Mouse (Mus musculus): ENCODE results near the gene Kcnq1. TPM values are rescaled to one million over a fixed set of nuclear protein-coding genes. Genes with fewer than 3 reads are reported as not detected.

Gene Kcnq1
- polyA plus RNA-seq, 1 experiment = not detected

DNA sequence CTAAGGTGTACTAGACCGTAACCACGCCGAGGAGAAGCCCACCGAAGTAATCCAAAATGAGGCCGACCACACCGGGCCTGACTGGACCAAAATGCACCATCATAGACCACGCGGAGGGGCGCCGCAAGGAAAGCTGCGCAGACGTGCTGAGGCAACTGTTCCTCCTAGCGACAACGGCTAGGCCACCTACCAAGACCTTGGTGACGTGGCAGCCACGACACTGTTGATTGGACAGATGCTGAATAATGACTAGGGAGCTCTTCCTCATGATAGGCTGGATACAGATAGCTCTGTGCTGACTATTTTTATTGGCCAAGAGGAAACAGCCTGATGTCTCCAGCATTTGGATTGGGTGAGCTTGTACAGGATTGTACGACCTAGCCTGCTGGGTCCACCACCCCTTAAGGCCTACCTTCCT is 190.2 kb downstream of the Kcnq1 start:
- no peaks in the 10 kb centered on the region for H3K27me3 ChIP-seq (ENCODE audit: control insufficient read depth, insufficient read depth, insufficient read length)
- H3K36me3 ChIP-seq (ENCODE audit: control insufficient read depth, insufficient read depth) = peaks cover 7% of the 10 kb centered on the region
- H3K4me3 ChIP-seq (ENCODE audit: insufficient read depth, poor library complexity, severe bottlenecking) = peak overlapping the region; percentile 48
- H3K79me3 ChIP-seq (ENCODE audit: low read depth) = peaks cover 43% of the 10 kb centered on the region
- TF ChIP-seq MAX (IDR thresholded peaks at IDR 0.05) = peak; percentile 68
- TF ChIP-seq FOSL1 (IDR thresholded peaks at IDR 0.05; ENCODE audit: insufficient read depth, low read length, poor library complexity, severe bottlenecking) = no peak
- peaks cover 50% of the 10 kb centered on the region for H3K79me2 ChIP-seq (ENCODE audit: control insufficient read depth, insufficient read depth)
- peak overlapping the region; percentile 78 for H3ac ChIP-seq (ENCODE audit: control insufficient read depth, insufficient read length, low read depth)

DNA sequence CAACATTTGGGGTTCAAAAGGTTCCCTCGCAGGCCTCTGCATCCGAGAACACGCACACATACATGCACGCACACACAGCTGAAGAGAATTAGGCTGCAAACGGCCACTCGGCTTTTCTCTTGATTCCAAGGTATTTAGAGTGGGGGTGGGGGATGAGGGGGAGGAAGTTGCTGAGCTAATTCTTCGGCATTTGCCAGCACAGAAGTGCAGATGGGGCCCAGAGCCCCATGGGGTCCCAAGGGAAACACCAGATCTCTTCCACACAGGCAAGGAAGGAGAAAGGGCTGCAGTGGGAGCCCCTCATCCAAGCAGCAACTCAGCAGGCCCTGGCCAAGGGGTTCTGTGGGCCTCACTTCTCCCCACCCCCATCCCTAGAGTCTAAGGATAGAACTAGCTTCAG is 193.9 kb downstream of the Kcnq1 start:
- TF ChIP-seq CTCF (IDR thresholded peaks at IDR 0.05; ENCODE audit: control insufficient read depth, insufficient read depth, insufficient read length) (no peak), MAX (IDR thresholded peaks at IDR 0.05) (no peak), MYOD1 (IDR thresholded peaks at IDR 0.05; ENCODE audit: control insufficient read depth, insufficient read length, low read depth) (no peak), MYOG (IDR thresholded peaks at IDR 0.05; ENCODE audit: control insufficient read depth, extremely low read depth, insufficient read length) (no peak), FOSL1 (IDR thresholded peaks at IDR 0.05; ENCODE audit: insufficient read depth, low read length, poor library complexity, severe bottlenecking) (no peak), CEBPB (IDR thresholded peaks at IDR 0.05; ENCODE audit: low read depth) (no peak), USF1 (IDR thresholded peaks at IDR 0.05; ENCODE audit: low read depth) (no peak)
- H3K79me2 ChIP-seq (ENCODE audit: control insufficient read depth, insufficient read depth) = peaks cover 13% of the 10 kb centered on the region
- H3K36me3 ChIP-seq (ENCODE audit: control insufficient read depth, insufficient read depth) = no peaks in the 10 kb centered on the region
- H3K27me3 ChIP-seq (ENCODE audit: control insufficient read depth, insufficient read depth, insufficient read length) = no peaks in the 10 kb centered on the region
- peaks cover 10% of the 10 kb centered on the region for H3K79me3 ChIP-seq (ENCODE audit: low read depth)
- H3K4me3 ChIP-seq (ENCODE audit: insufficient read depth, poor library complexity, severe bottlenecking) = no peak overlapping the region
- H3ac ChIP-seq (ENCODE audit: control insufficient read depth, insufficient read length, low read depth) = no peak overlapping the region

DNA sequence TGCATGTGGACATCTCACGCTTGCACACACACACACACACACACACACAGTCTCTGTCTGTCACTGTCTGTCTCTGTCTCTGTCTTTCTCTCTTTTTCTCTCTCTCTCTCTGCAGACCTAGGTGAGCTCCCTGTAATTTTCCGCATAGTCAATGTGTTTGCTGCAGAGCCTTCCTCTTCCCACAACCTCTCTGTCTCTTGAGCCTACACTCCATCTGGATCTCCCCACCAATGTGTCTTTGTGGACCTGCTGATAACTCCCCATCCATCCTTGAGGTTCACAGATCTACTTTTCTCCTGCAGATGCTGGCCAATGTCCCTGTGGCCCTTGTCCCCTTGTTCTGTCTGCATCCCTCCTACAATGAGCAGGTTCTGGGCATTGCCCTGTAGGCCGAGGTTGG is 194.5 kb downstream of the Kcnq1 start:
- no peak overlapping the region for H3ac ChIP-seq (ENCODE audit: control insufficient read depth, insufficient read length, low read depth)
- H3K27me3 ChIP-seq (ENCODE audit: control insufficient read depth, insufficient read depth, insufficient read length) = no peaks in the 10 kb centered on the region
- TF ChIP-seq FOSL1 (IDR thresholded peaks at IDR 0.05; ENCODE audit: insufficient read depth, low read length, poor library complexity, severe bottlenecking) (no peak), CTCF (IDR thresholded peaks at IDR 0.05; ENCODE audit: control insufficient read depth, insufficient read depth, insufficient read length) (no peak), MAX (IDR thresholded peaks at IDR 0.05) (no peak), MYOD1 (IDR thresholded peaks at IDR 0.05; ENCODE audit: control insufficient read depth, insufficient read length, low read depth) (no peak), USF1 (IDR thresholded peaks at IDR 0.05; ENCODE audit: low read depth) (no peak), CEBPB (IDR thresholded peaks at IDR 0.05; ENCODE audit: low read depth) (no peak), MYOG (IDR thresholded peaks at IDR 0.05; ENCODE audit: control insufficient read depth, extremely low read depth, insufficient read length) (no peak)
- H3K79me2 ChIP-seq (ENCODE audit: control insufficient read depth, insufficient read depth) = peaks cover 7% of the 10 kb centered on the region
- no peak overlapping the region for H3K4me3 ChIP-seq (ENCODE audit: insufficient read depth, poor library complexity, severe bottlenecking)
- no peaks in the 10 kb centered on the region for H3K36me3 ChIP-seq (ENCODE audit: control insufficient read depth, insufficient read depth)
- peaks cover 3% of the 10 kb centered on the region for H3K79me3 ChIP-seq (ENCODE audit: low read depth)

DNA sequence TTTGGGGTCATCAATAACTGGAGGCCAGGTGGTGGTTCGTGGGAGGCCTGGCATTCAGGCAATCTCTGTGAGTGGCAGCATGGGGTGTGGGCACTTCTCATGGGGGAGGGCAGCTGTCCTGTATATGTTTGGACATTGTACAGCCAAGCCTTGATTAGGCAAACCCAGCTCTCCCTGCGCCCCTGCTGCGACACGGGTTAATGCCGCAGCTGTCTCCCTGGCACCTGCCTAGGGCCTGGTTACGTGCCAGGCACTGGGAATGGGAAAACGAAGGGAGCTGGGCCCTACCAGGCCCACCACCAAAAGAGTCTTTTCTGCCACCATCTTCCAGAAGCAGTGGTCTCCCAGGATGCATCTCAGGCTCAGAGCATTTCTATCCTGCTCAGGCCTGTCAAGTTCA is 196.0 kb downstream of the Kcnq1 start:
- H3K36me3 ChIP-seq (ENCODE audit: control insufficient read depth, insufficient read depth) = no peaks in the 10 kb centered on the region
- H3K79me3 ChIP-seq (ENCODE audit: low read depth) = no peaks in the 10 kb centered on the region
- no peak overlapping the region for H3K4me3 ChIP-seq (ENCODE audit: insufficient read depth, poor library complexity, severe bottlenecking)
- H3ac ChIP-seq (ENCODE audit: control insufficient read depth, insufficient read length, low read depth) = no peak overlapping the region
- H3K79me2 ChIP-seq (ENCODE audit: control insufficient read depth, insufficient read depth) = no peaks in the 10 kb centered on the region
- TF ChIP-seq MAX (IDR thresholded peaks at IDR 0.05) = no peak
- no peak for TF ChIP-seq USF1 (IDR thresholded peaks at IDR 0.05; ENCODE audit: low read depth)
- no peak for TF ChIP-seq FOSL1 (IDR thresholded peaks at IDR 0.05; ENCODE audit: insufficient read depth, low read length, poor library complexity, severe bottlenecking)
- no peak for TF ChIP-seq MYOG (IDR thresholded peaks at IDR 0.05; ENCODE audit: control insufficient read depth, extremely low read depth, insufficient read length)
- TF ChIP-seq MYOD1 (IDR thresholded peaks at IDR 0.05; ENCODE audit: control insufficient read depth, insufficient read length, low read depth) = no peak
- TF ChIP-seq CTCF (IDR thresholded peaks at IDR 0.05; ENCODE audit: control insufficient read depth, insufficient read depth, insufficient read length) = no peak
- TF ChIP-seq CEBPB (IDR thresholded peaks at IDR 0.05; ENCODE audit: low read depth) = no peak
- no peaks in the 10 kb centered on the region for H3K27me3 ChIP-seq (ENCODE audit: control insufficient read depth, insufficient read depth, insufficient read length)

DNA sequence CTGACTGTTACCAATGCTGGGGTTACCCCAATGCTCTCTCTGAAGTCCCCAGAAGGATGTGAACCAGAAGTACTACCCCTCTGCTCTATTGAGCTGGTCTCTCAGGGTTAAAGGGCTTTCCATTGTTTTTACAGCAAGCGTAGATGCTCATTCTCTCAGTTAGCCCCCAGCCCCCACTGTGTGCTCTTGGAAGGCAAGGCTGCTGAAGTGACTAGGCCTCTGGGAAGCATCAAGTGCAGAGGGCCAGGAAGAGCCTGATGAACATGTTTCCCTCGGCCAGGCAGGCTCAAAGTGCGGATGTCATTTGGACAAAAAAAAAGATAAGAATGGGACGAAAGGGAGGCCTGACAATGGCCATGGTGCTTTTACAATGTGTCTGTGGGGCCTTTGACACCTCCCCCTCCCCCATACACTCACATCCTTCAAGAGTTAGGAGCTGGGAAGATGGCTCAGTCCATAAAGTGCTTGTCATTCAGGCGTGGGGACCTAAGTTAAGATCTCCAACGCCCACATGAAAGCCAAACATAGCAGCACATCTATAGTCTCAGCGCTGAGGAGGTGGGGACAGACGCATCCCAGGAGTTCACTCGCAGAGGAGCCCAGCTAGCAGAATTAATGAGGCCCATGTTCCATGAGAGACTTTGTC is 196.6 kb downstream of the Kcnq1 start:
- no peaks in the 10 kb centered on the region for H3K27me3 ChIP-seq (ENCODE audit: control insufficient read depth, insufficient read depth, insufficient read length)
- TF ChIP-seq CTCF (IDR thresholded peaks at IDR 0.05; ENCODE audit: control insufficient read depth, insufficient read depth, insufficient read length) (no peak), MYOG (IDR thresholded peaks at IDR 0.05; ENCODE audit: control insufficient read depth, extremely low read depth, insufficient read length) (no peak), USF1 (IDR thresholded peaks at IDR 0.05; ENCODE audit: low read depth) (no peak), FOSL1 (IDR thresholded peaks at IDR 0.05; ENCODE audit: insufficient read depth, low read length, poor library complexity, severe bottlenecking) (no peak), MAX (IDR thresholded peaks at IDR 0.05) (no peak), MYOD1 (IDR thresholded peaks at IDR 0.05; ENCODE audit: control insufficient read depth, insufficient read length, low read depth) (no peak), CEBPB (IDR thresholded peaks at IDR 0.05; ENCODE audit: low read depth) (no peak)
- no peaks in the 10 kb centered on the region for H3K36me3 ChIP-seq (ENCODE audit: control insufficient read depth, insufficient read depth)

DNA sequence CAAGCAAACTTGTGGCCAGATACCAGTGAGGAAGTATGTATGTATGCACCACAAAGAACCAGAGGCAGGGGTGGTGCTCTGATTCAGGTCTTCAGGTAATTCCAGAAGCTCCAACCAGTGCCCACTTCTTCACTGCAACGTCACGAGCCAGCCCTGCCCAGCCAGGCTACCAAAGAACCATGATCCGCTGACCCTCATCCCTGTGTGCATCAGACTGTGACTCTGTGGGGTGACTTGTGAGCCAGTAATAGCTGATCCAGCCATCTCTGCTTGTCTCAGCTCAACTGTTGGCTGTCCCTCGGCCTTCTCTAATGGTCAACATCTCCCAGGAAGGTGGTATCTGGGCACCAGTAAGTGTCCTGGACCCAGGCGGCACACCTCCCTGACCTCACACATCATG is 197.4 kb downstream of the Kcnq1 start:
- no peaks in the 10 kb centered on the region for H3K36me3 ChIP-seq (ENCODE audit: control insufficient read depth, insufficient read depth)
- no peak overlapping the region for H3K4me3 ChIP-seq (ENCODE audit: insufficient read depth, poor library complexity, severe bottlenecking)
- TF ChIP-seq FOSL1 (IDR thresholded peaks at IDR 0.05; ENCODE audit: insufficient read depth, low read length, poor library complexity, severe bottlenecking) (no peak), MYOD1 (IDR thresholded peaks at IDR 0.05; ENCODE audit: control insufficient read depth, insufficient read length, low read depth) (no peak), CEBPB (IDR thresholded peaks at IDR 0.05; ENCODE audit: low read depth) (no peak), CTCF (IDR thresholded peaks at IDR 0.05; ENCODE audit: control insufficient read depth, insufficient read depth, insufficient read length) (no peak), MAX (IDR thresholded peaks at IDR 0.05) (no peak), MYOG (IDR thresholded peaks at IDR 0.05; ENCODE audit: control insufficient read depth, extremely low read depth, insufficient read length) (no peak), USF1 (IDR thresholded peaks at IDR 0.05; ENCODE audit: low read depth) (no peak)
- no peaks in the 10 kb centered on the region for H3K79me3 ChIP-seq (ENCODE audit: low read depth)
- no peak overlapping the region for H3ac ChIP-seq (ENCODE audit: control insufficient read depth, insufficient read length, low read depth)
- H3K27me3 ChIP-seq (ENCODE audit: control insufficient read depth, insufficient read depth, insufficient read length) = no peaks in the 10 kb centered on the region
- H3K79me2 ChIP-seq (ENCODE audit: control insufficient read depth, insufficient read depth) = no peaks in the 10 kb centered on the region

More for the DNA sequence above, 196.6 kb downstream of the Kcnq1 start:
- H3K79me2 ChIP-seq (ENCODE audit: control insufficient read depth, insufficient read depth) = no peaks in the 10 kb centered on the region
- H3ac ChIP-seq (ENCODE audit: control insufficient read depth, insufficient read length, low read depth) = no peak overlapping the region
- H3K4me3 ChIP-seq (ENCODE audit: insufficient read depth, poor library complexity, severe bottlenecking) = no peak overlapping the region
- H3K79me3 ChIP-seq (ENCODE audit: low read depth) = no peaks in the 10 kb centered on the region

Data from C2C12 (cell line).